Mouse (Mus musculus) adrenal gland, adult 2 months (tissue): Measurements from ENCODE around the gene Socs3. TPM values are rescaled to one million over a fixed set of nuclear protein-coding genes. Genes with fewer than 3 reads are reported as not detected.

ENCODE experiments used
- DNase-seq: peaks from one replicate; pipeline ENCODE4 v3.0.0; 2021
- microRNA-seq, 2 experiments: library from miRNA; unstranded; fragments of <30 nt; microRNA quantifications; one replicate each; pipeline ENCODE4 v1.2.0; 2021
- polyA plus RNA-seq: library from polyadenylated mRNA; depleted of rRNA; stranded (reverse); fragments of >200 nt; gene quantifications from 2 replicates; pipeline ENCODE4 v1.2.3, GENCODE M21; 2012; rRNA removed
- total RNA-seq, 2 experiments: library from RNA; stranded (reverse); gene quantifications; 2 replicates each; pipeline ENCODE4 v1.2.3; 2021

Gene Socs3
- total and polyA plus RNA-seq, 3 experiments = 3.2 to 14.8 (median 6.9) TPM

DNA sequence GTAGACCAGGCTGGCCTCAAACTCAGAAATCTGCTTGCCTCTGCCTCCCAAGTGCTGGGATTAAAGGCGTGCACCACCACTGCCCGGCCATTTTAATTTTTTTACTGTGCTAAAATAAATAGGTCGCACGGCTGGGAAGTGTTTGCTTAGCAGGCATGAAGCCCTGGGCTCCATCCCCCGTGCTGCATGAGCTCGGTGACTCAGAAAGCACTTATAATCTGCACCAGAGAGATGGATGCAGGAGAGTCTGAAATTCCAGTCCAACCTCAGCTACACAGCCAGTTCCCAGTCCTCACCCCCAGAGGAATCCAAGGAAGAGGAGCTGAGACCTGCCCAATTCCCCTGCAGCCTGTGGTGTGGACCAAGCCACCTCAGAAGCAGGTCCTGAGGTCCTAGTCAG, 45.4 kb downstream of the Socs3 start:
- DNase-seq = no peak

DNA sequence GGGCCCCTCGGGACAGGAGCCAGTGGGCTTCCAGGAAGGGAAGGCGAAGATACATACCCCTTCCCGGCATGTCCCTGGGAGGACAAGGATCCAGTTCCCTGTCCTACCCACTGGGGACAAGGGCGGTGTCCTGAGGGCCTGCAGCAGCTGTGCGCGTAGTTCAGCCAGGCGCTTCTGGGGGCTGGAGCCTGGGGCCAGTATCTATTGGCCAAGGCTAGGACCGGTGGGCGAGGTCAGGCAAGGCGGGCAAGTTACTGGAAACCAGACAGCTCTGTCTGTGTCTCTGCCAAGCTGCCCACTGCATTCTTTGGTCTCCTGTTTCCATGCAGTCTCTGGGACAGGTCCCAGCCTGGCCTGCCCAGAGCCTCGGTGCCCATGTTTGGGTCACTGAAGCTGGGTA, 46.6 kb downstream of the Socs3 start:
- no peak for DNase-seq

- DNase-seq = peak; percentile 20
Measured at GRCm38 (mm10) chr11:117919211-117919610, 50.6 kb downstream of the Socs3 start.

GRCm38 (mm10) chr11:117918541-117918940, 51.3 kb downstream of the Socs3 start:
- no peak for DNase-seq

Small RNAs within 50 kb of the gene (microRNA-seq; reads per million reads assigned to microRNA genes)
- 1.3 to 3.3 reads per million in 2 experiments for gene Mir6933

Other genes starting within 250 kb of the Socs3 start
- gene Tmc8, start 188.0 kb downstream of the Socs3 start, total RNA-seq = 1 to 10 TPM; 2.3 to 3.1 TPM
- gene Tmc8, start 188.0 kb downstream of the Socs3 start, polyA plus RNA-seq = 12.3 and 13.8 TPM in 2 replicates
- gene Tmc6, start 187.8 kb downstream of the Socs3 start, total RNA-seq = 10 to 100 TPM; 22.3 to 28.5 TPM
- 45.1 and 47.7 TPM in 2 replicates for gene Tmc6, start 187.8 kb downstream of the Socs3 start, polyA plus RNA-seq
- not detected for gene 6030468B19Rik, start 172.4 kb downstream of the Socs3 start, total RNA-seq
- not detected in 2 replicates for gene 6030468B19Rik, start 172.4 kb downstream of the Socs3 start, polyA plus RNA-seq
- 1 to 10 TPM in 1 of 2 experiments, under 1 TPM in 1; 0.59 to 1.0 TPM for gene Gm20708, start 160.4 kb downstream of the Socs3 start, total RNA-seq
- gene Gm20708, start 160.4 kb downstream of the Socs3 start, polyA plus RNA-seq = 0.08 TPM in 1 of 2 replicates, not detected in the other
- gene Syngr2, start 160.4 kb downstream of the Socs3 start, total RNA-seq = 10 to 100 TPM; 77.3 to 95.7 TPM
- 171 and 220 TPM in 2 replicates for gene Syngr2, start 160.4 kb downstream of the Socs3 start, polyA plus RNA-seq
- gene Afmid, start 144.1 kb downstream of the Socs3 start, total RNA-seq = 1 to 10 TPM; 5.5 to 6.8 TPM
- 9.3 and 9.6 TPM in 2 replicates for gene Afmid, start 144.1 kb downstream of the Socs3 start, polyA plus RNA-seq
- gene Tk1, start 144.0 kb downstream of the Socs3 start, total RNA-seq = 1 to 10 TPM; 2.2 to 3.1 TPM
- gene Tk1, start 144.0 kb downstream of the Socs3 start, polyA plus RNA-seq = 8.6 and 10.2 TPM in 2 replicates
- 1 to 10 TPM; 1.1 to 2.8 TPM for gene Birc5, start 120.8 kb downstream of the Socs3 start, total RNA-seq
- gene Birc5, start 120.8 kb downstream of the Socs3 start, polyA plus RNA-seq = 2.1 and 2.6 TPM in 2 replicates
- gene Tmem235, start 109.3 kb downstream of the Socs3 start, total RNA-seq = not detected
- gene Tmem235, start 109.3 kb downstream of the Socs3 start, polyA plus RNA-seq = not detected in 2 replicates
- gene Tha1, start 96.6 kb downstream of the Socs3 start, total RNA-seq = 1 to 10 TPM; 8.4 to 9.5 TPM
- 40.3 and 49.3 TPM in 2 replicates for gene Tha1, start 96.6 kb downstream of the Socs3 start, polyA plus RNA-seq
- gene Pgs1, start 16.2 kb upstream of the Socs3 start, total RNA-seq = 10 to 100 TPM; 53.9 to 54.5 TPM
- gene Pgs1, start 16.2 kb upstream of the Socs3 start, polyA plus RNA-seq = 99.4 and 165 TPM in 2 replicates
- under 1 TPM; 0.03 to 0.12 TPM for gene Dnah17, start 160.6 kb upstream of the Socs3 start, total RNA-seq
- gene Dnah17, start 160.6 kb upstream of the Socs3 start, polyA plus RNA-seq = under 0.01 and 0.12 TPM in 2 replicates